Mouse (Mus musculus): Measurements from ENCODE around the gene Agap1. TPM values are rescaled to one million over a fixed set of nuclear protein-coding genes. Genes with fewer than 3 reads are reported as not detected.
A peak's percentile ranks its signal among the peaks of the same experiment; 100 is the strongest.

The Agap1 gene
- polyA plus RNA-seq, 1 experiment from 2014 or later = 28.6 TPM

DNA sequence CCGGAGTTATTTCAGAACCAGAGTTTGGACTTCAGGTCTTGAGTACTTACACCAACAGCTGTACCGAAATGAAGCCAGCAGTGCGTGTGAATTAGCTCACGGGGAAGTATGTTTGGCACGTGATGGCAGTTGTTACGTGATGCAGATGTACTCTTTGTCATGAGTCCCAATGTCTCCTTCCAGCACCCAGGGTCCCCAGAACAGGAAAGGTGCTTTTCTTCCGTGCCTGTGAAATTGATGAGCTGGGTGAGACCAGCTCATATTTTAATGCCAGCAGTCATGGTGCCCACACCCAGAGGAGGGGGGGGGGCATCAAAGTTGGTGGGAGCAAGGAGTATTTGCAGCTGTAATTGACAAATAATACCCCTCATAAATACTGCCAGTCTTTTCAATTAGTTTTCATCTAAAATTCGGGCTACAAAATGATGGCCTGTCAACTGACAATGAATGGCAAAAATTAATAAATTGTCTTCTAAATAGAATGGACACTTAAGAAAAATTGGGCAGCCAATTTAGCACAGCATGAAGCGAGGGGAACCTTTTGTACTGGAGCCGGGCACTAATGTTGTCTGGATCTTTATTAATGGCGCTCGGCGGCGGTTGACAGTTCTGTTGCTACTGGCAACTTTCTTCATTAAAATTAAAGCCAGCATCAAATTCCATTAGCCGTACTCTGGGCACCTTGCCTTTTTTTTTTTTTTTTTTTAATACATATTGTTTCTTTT lies 253.3 kb downstream of the Agap1 start:
- DNase-seq (ENCODE audit: low spot score) = peak; percentile 51

DNA sequence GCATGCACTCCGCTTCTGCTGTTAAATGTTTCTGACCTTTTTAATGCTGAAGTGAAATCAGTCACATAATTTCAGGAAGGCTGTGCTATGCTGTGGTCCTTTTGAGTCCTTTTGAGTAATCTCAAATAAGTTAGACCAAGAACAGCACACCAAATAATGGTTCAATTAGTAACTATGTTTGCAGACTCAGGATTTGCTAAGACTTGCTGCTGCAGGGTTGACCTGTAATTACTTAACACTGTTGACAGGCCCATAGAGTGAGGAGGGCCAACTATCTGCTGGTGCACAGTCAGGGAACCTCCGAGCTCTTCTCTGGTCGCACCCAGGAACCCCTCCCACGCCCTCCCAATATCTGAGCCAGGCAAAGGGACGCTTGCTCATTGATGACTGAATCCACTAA lies 255.2 kb downstream of the Agap1 start:
- no peak overlapping the region for H3K4me3 ChIP-seq (ENCODE audit: low read depth, low read length)
- H3K27me3 ChIP-seq (replicated peaks; ENCODE audit: control insufficient read depth, insufficient read depth, low read length) = peaks cover 46% of the 10 kb centered on the region
- 0 out of 2 replicates have a peak, but pooled peaks cover 3% of the 10 kb centered on the region for H3K36me3 ChIP-seq (ENCODE audit: control insufficient read depth, insufficient read depth, low read length)
- H3K9me3 ChIP-seq (replicated peaks; ENCODE audit: control insufficient read depth, low read length) = no peaks in the 10 kb centered on the region
- no peak overlapping the region for H3K9ac ChIP-seq (ENCODE audit: low read length)
- WGBS = 86% methylated on average over 5 of the region's 5 CpGs
- DNase-seq (ENCODE audit: low spot score) = no peak
- H3K4me1 ChIP-seq (ENCODE audit: control insufficient read depth, insufficient read depth, low read length) = peaks cover 7% of the 10 kb centered on the region; the same call in 1 of the 2 replicates
- ATAC-seq = no peak
- H3K4me2 ChIP-seq (ENCODE audit: low read length) = no peak overlapping the region
- no peak overlapping the region for H3K27ac ChIP-seq (ENCODE audit: low read depth, low read length)

More for the DNA sequence above, 253.3 kb downstream of the Agap1 start:
- 0 out of 2 replicates have a peak, but pooled peaks cover 3% of the 10 kb centered on the region for H3K36me3 ChIP-seq (ENCODE audit: control insufficient read depth, insufficient read depth, low read length)
- H3K4me1 ChIP-seq (ENCODE audit: control insufficient read depth, insufficient read depth, low read length) = peaks cover 7% of the 10 kb centered on the region; the same call in 1 of the 2 replicates
- no peak overlapping the region for H3K27ac ChIP-seq (ENCODE audit: low read depth, low read length)
- H3K9me3 ChIP-seq (replicated peaks; ENCODE audit: control insufficient read depth, low read length) = no peaks in the 10 kb centered on the region
- WGBS = 36% methylated on average over 15 of the region's 15 CpGs
- H3K9ac ChIP-seq (ENCODE audit: low read length) = no peak overlapping the region
- H3K4me3 ChIP-seq (ENCODE audit: low read depth, low read length) = no peak overlapping the region
- peaks cover 54% of the 10 kb centered on the region for H3K27me3 ChIP-seq (replicated peaks; ENCODE audit: control insufficient read depth, insufficient read depth, low read length)
- no peak overlapping the region for H3K4me2 ChIP-seq (ENCODE audit: low read length)
- no peak for ATAC-seq

DNA sequence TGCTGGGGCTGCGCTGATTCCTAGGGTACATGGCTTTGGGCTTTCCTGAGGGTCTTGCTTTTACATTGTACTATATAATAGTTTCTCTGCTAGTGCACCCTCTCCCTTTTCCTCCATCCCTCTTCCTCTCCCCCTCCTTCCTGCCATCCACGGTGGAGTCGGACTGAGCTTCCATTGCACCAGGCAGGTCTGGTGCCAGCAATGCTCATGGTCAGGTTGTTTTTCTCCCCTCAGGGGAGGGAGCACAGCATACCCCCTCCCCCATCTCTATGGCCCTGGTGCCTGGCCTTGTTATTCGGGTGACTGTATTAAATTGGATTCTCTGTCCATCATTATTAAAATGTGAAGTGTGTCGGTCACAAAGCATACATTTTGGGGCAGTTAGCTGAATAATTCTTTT lies 259.1 kb downstream of the Agap1 start:
- H3K27me3 ChIP-seq (replicated peaks; ENCODE audit: control insufficient read depth, insufficient read depth, low read length) = peaks cover 37% of the 10 kb centered on the region
- 42% methylated on average over 5 of the region's 5 CpGs for WGBS

DNA sequence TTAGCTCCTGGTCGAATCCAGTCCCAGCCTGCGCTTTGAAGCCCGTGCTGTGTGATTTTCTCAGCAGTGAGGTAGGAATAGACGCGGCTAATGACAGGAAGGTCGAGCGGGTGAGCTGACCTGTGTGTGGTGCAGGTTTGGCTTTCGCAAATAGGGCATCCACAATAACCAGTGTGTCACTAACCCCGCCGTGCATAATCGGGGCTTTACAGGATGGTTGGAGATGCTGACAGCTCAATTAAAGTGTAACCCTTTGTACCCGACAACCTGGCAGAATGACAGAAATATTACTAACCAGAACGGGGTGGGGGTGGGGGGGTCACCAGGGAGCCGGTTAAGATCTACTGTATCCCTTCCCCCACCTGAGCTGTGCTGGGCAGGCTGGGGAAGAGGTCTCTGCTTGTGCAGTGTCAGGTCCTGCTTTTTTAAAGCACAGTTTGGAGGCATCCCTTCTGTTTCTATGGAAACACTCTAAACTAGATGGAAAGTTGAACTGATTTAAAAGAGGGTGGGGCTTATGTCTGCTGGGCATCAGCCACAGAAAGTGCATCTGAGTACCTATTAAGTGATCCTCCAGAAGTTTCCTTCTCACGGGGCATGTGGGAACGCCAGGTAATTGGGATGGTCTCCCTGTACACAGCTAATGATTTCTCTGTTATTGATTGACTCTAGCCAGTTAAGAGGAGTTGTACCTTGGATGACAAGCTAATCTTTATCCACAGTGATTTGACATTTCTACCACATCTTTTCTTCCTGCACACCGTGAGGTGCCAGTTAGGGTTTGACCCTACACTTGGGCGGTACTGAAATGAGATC lies 259.8 kb downstream of the Agap1 start:
- Histone ChIP-seq H3K27me3 (replicated peaks; ENCODE audit: control insufficient read depth, insufficient read depth, low read length) (peaks cover 33% of the 10 kb centered on the region), H3K4me2 (ENCODE audit: low read length) (no peak overlapping the region), H3K4me1 (ENCODE audit: control insufficient read depth, insufficient read depth, low read length) (peaks cover 5% of the 10 kb centered on the region; the same call in 1 of the 2 replicates), H3K4me3 (ENCODE audit: low read depth, low read length) (no peak overlapping the region), H3K9me3 (replicated peaks; ENCODE audit: control insufficient read depth, low read length) (no peaks in the 10 kb centered on the region), H3K9ac (ENCODE audit: low read length) (no peak overlapping the region), H3K36me3 (ENCODE audit: control insufficient read depth, insufficient read depth, low read length) (0 out of 2 replicates have a peak, but pooled peaks cover 3% of the 10 kb centered on the region), H3K27ac (ENCODE audit: low read depth, low read length) (no peak overlapping the region)
- peak; percentile 51 for DNase-seq (ENCODE audit: low spot score)
- ATAC-seq = peak; percentile 70
- WGBS = 42% methylated on average over 18 of the region's 18 CpGs

More for the DNA sequence above, 259.1 kb downstream of the Agap1 start:
- Histone ChIP-seq H3K27ac (ENCODE audit: low read depth, low read length) (no peak overlapping the region), H3K9ac (ENCODE audit: low read length) (no peak overlapping the region), H3K36me3 (ENCODE audit: control insufficient read depth, insufficient read depth, low read length) (0 out of 2 replicates have a peak, but pooled peaks cover 3% of the 10 kb centered on the region), H3K4me3 (ENCODE audit: low read depth, low read length) (no peak overlapping the region), H3K4me1 (ENCODE audit: control insufficient read depth, insufficient read depth, low read length) (peaks cover 5% of the 10 kb centered on the region; the same call in 1 of the 2 replicates), H3K9me3 (replicated peaks; ENCODE audit: control insufficient read depth, low read length) (no peaks in the 10 kb centered on the region), H3K4me2 (ENCODE audit: low read length) (no peak overlapping the region)
- DNase-seq (ENCODE audit: low spot score) = no peak
- ATAC-seq = peak; percentile 33; the same call in 1 of the 2 replicates

DNA sequence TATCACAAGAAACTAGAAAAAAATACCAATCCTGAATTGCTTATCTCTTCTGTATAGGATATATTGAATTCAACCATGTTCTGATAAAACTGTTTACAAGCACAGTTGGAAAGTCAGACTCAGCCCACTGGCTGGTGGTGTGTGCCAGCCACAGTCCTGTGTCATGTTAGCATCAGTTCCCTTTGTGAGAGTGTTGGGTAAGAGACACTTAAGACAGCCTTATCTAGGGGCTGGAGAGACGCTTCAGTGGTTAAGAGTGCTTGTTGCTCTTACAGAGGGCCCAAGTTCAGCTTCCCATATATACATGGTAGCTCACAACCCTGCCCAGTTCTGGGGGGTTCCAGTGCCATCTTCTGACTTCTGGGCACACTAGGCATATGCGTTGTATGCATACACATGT lies 261.6 kb downstream of the Agap1 start:
- Histone ChIP-seq H3K36me3 (ENCODE audit: control insufficient read depth, insufficient read depth, low read length) (0 out of 2 replicates have a peak, but pooled peaks cover 3% of the 10 kb centered on the region), H3K4me3 (ENCODE audit: low read depth, low read length) (no peak overlapping the region), H3K4me1 (ENCODE audit: control insufficient read depth, insufficient read depth, low read length) (peaks cover 5% of the 10 kb centered on the region; the same call in 1 of the 2 replicates), H3K9ac (ENCODE audit: low read length) (no peak overlapping the region), H3K9me3 (replicated peaks; ENCODE audit: control insufficient read depth, low read length) (no peaks in the 10 kb centered on the region), H3K27ac (ENCODE audit: low read depth, low read length) (no peak overlapping the region), H3K4me2 (ENCODE audit: low read length) (no peak overlapping the region), H3K27me3 (replicated peaks; ENCODE audit: control insufficient read depth, insufficient read depth, low read length) (peaks cover 24% of the 10 kb centered on the region)
- DNase-seq (ENCODE audit: low spot score) (no peak), ATAC-seq (no peak)
- 92% methylated on average over 2 of the region's 2 CpGs for WGBS

DNA sequence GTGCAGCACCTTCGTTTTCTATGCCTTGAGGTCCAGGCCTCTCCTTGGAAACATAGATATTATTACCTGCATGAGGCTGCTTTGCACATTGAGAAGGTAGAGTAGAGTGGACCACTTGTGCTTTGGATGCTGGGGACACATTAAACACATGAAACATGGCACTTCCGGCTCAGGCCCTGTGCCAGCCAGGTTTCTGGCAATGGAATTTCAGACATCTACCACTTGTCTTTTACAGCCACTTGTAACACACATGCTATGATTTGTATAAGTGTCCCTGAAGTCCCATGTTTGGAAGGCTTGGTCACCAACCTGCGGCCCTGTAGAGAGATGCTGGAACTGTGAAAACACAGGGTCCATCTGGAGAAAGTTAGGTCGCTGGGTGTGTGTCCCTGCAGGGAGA lies 262.5 kb downstream of the Agap1 start:
- Histone ChIP-seq H3K9ac (ENCODE audit: low read length) (no peak overlapping the region), H3K9me3 (replicated peaks; ENCODE audit: control insufficient read depth, low read length) (no peaks in the 10 kb centered on the region), H3K27me3 (replicated peaks; ENCODE audit: control insufficient read depth, insufficient read depth, low read length) (peaks cover 17% of the 10 kb centered on the region), H3K36me3 (ENCODE audit: control insufficient read depth, insufficient read depth, low read length) (0 out of 2 replicates have a peak, but pooled peaks cover 1% of the 10 kb centered on the region), H3K27ac (ENCODE audit: low read depth, low read length) (no peak overlapping the region), H3K4me1 (ENCODE audit: control insufficient read depth, insufficient read depth, low read length) (peaks cover 5% of the 10 kb centered on the region; the same call in 1 of the 2 replicates), H3K4me3 (ENCODE audit: low read depth, low read length) (no peak overlapping the region), H3K4me2 (ENCODE audit: low read length) (no peak overlapping the region)
- 91% methylated on average over 4 of the region's 4 CpGs for WGBS
- DNase-seq (ENCODE audit: low spot score) (no peak), ATAC-seq (no peak)

DNA sequence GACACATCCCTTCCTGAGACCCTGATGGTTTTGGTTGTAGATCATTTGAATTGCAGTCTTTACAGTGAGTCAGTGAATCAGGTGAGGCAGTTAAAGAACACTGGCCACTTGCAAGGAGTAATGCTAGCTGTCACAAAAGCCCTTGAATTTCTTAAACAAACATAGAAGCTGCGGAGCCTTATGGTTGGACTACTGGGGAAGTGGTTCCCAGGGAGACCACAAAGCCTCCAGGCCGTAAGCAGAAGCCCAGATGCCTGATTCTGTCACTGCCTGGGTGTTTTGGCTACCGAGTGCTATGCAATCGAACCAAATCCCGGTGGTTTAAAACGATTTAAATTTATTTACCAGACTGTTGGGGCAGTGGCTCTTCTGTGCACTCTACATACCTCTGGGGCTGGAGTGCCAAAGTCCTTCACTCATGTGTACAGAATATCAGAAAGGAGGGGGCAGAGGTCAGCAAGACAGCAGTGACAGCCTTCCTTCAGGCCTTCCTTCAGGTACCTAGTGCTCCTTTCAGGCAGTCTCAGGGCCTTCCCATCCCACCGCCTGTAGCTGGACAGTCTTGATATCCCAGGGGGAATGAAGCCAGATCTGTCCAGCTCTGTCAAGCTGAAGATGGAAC lies 264.3 kb downstream of the Agap1 start:
- Histone ChIP-seq H3K27ac (ENCODE audit: low read depth, low read length) (no peak overlapping the region), H3K4me1 (ENCODE audit: control insufficient read depth, insufficient read depth, low read length) (peaks cover 4% of the 10 kb centered on the region; the same call in 1 of the 2 replicates), H3K27me3 (replicated peaks; ENCODE audit: control insufficient read depth, insufficient read depth, low read length) (peaks cover 10% of the 10 kb centered on the region; the same call in 1 of the 2 replicates), H3K9me3 (replicated peaks; ENCODE audit: control insufficient read depth, low read length) (no peaks in the 10 kb centered on the region), H3K36me3 (ENCODE audit: control insufficient read depth, insufficient read depth, low read length) (no peaks in the 10 kb centered on the region), H3K9ac (ENCODE audit: low read length) (no peak overlapping the region), H3K4me2 (ENCODE audit: low read length) (no peak overlapping the region), H3K4me3 (ENCODE audit: low read depth, low read length) (no peak overlapping the region)
- no peak for ATAC-seq
- 80% methylated on average over 7 of the region's 7 CpGs for WGBS
- DNase-seq (ENCODE audit: low spot score) = no peak

DNA sequence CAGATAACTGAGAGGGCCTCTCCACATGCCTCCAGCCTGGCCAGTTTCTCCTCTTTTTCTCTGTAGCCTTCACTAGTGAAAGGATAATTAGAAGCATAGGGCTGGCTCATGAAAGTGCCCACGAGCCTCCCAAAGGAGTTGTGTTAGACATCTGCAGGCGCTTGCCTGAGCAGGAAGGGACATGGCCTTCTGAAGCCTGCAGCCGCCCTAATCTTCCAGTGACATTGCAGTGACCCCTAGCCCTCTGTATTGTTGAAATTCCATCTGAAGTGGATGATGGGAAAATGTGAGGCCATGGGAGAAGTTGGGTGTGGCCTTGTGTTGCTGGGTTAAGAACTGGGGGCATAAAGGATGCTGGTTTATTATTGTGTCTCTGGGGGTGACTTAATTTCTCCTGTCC lies 269.5 kb downstream of the Agap1 start:
- H3K27me3 ChIP-seq (replicated peaks; ENCODE audit: control insufficient read depth, insufficient read depth, low read length) = peaks cover 13% of the 10 kb centered on the region; the same call in 1 of the 2 replicates
- no peak overlapping the region for H3K9ac ChIP-seq (ENCODE audit: low read length)
- ATAC-seq (no peak), DNase-seq (ENCODE audit: low spot score) (no peak)
- no peaks in the 10 kb centered on the region for H3K4me1 ChIP-seq (ENCODE audit: control insufficient read depth, insufficient read depth, low read length)
- no peak overlapping the region for H3K4me2 ChIP-seq (ENCODE audit: low read length)
- 45% methylated on average over 3 of the region's 3 CpGs for WGBS
- H3K9me3 ChIP-seq (replicated peaks; ENCODE audit: control insufficient read depth, low read length) = no peaks in the 10 kb centered on the region
- no peak overlapping the region for H3K27ac ChIP-seq (ENCODE audit: low read depth, low read length)
- no peak overlapping the region for H3K4me3 ChIP-seq (ENCODE audit: low read depth, low read length)
- H3K36me3 ChIP-seq (ENCODE audit: control insufficient read depth, insufficient read depth, low read length) = peaks cover 13% of the 10 kb centered on the region; the same call in 1 of the 2 replicates

Data from forebrain, embryonic 14.5 days (tissue).